Mouse (Mus musculus) adrenal gland, postnatal 10 days (tissue): ENCODE data around the gene Lrfn1. TPM values are rescaled to one million over a fixed set of nuclear protein-coding genes. Genes with fewer than 3 reads are reported as not detected.
A peak's percentile ranks its signal among the peaks of the same experiment; 100 is the strongest.
"Not testable (repeated sequence)": the region's sequence is repeated elsewhere in the genome, so short reads cannot be mapped to it uniquely, and the experiment has no call there.

ENCODE experiments used
- DNase-seq: peaks from one replicate; pipeline ENCODE4 v3.0.0; 2021; ENCODE audit warnings: mixed read lengths
- total RNA-seq, 2 experiments: library from RNA; stranded (reverse); gene quantifications; 2 replicates each; pipeline ENCODE4 v1.2.3; 2021

Lrfn1 gene
- total RNA-seq, 2 experiments from 2014 or later, result 9.2 to 13.0 TPM

- DNase-seq, result peak; percentile 66
These were observed 4.5 kb upstream of the Lrfn1 start for GRCm38 (mm10) chr7:28447101-28447830.

GRCm38 (mm10) chr7:28447865-28448820 is 3.6 kb upstream of the Lrfn1 start:
- no peak for DNase-seq

- no peak for DNase-seq
These were observed 703 bp downstream of the Lrfn1 start for GRCm38 (mm10) chr7:28452361-28453005.

GRCm38 (mm10) chr7:28460361-28460760 is 8.6 kb downstream of the Lrfn1 start:
- no peak for DNase-seq

GRCm38 (mm10) chr7:28462769-28463168 is 11.0 kb downstream of the Lrfn1 start:
- DNase-seq, result no peak

- peak; percentile 79 for DNase-seq
These were observed 12.8 kb downstream of the Lrfn1 start for GRCm38 (mm10) chr7:28464416-28465212.

- no peak for DNase-seq
These were observed 15.0 kb downstream of the Lrfn1 start for GRCm38 (mm10) chr7:28466721-28467212.

GRCm38 (mm10) chr7:28467213-28467751 is 15.5 kb downstream of the Lrfn1 start:
- peak; percentile 83 for DNase-seq

- DNase-seq, result no peak
These were observed 24.4 kb downstream of the Lrfn1 start for GRCm38 (mm10) chr7:28476191-28476590.

- DNase-seq, result no peak
These were observed 25.6 kb downstream of the Lrfn1 start for GRCm38 (mm10) chr7:28477363-28477762.

GRCm38 (mm10) chr7:28478854-28479253 is 27.1 kb downstream of the Lrfn1 start:
- peak; percentile 42 for DNase-seq

GRCm38 (mm10) chr7:28482854-28483253 is 31.1 kb downstream of the Lrfn1 start:
- DNase-seq, result no peak

GRCm38 (mm10) chr7:28484192-28484591 is 32.4 kb downstream of the Lrfn1 start:
- no peak for DNase-seq

GRCm38 (mm10) chr7:28488030-28488491 is 36.3 kb downstream of the Lrfn1 start:
- peak; percentile 37 for DNase-seq

- peak; percentile 73 for DNase-seq
These were observed 38.6 kb downstream of the Lrfn1 start for GRCm38 (mm10) chr7:28490410-28490809.

GRCm38 (mm10) chr7:28490903-28491302 is 39.1 kb downstream of the Lrfn1 start:
- DNase-seq, result no peak

- DNase-seq, result no peak
These were observed 40.5 kb downstream of the Lrfn1 start for GRCm38 (mm10) chr7:28492310-28492709.

GRCm38 (mm10) chr7:28495426-28495825 is 43.6 kb downstream of the Lrfn1 start:
- DNase-seq, result no peak

- peak; percentile 68 for DNase-seq
These were observed 53.8 kb downstream of the Lrfn1 start for GRCm38 (mm10) chr7:28505585-28505984.

- peak; percentile 6 for DNase-seq
These were observed 57.3 kb downstream of the Lrfn1 start for GRCm38 (mm10) chr7:28509121-28509520.

- not testable (repeated sequence) for DNase-seq
These were observed 58.7 kb downstream of the Lrfn1 start, which contains the start of gene Ifnl2 for GRCm38 (mm10) chr7:28510405-28510974. Ifnl2 (minus strand) TSS chr7:28510455.
